Mouse (Mus musculus) thymus, adult 18-20 months (tissue): ENCODE results near the gene Zmynd8.

Source experiments
- DNase-seq, 2 experiments: peaks; one replicate each; pipeline ENCODE4 v3.0.0; 2022; ENCODE audit warnings: mixed read lengths in 2 of 2

Zmynd8 gene

DNA sequence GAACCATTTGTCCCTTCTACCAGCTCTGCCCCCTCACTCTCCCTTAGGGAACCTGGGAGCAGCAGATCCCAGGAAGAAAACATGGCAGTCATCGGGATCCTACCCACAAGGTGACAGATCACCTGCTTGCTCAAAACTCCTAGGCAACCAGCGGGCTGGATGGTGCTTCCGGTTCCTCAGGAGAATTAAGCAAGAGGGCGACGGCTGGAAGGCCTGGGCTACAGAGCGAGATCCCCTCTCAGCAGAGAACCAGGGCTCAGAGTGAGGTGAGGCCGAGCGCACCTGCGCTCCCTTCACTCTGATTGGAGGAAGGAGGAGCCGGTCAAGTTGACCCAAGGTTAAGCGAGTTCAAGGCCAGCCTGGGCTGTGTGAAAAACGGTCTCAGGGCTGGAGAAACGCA lies 2.6 kb downstream of the Zmynd8 start:
- no peak for DNase-seq

DNA sequence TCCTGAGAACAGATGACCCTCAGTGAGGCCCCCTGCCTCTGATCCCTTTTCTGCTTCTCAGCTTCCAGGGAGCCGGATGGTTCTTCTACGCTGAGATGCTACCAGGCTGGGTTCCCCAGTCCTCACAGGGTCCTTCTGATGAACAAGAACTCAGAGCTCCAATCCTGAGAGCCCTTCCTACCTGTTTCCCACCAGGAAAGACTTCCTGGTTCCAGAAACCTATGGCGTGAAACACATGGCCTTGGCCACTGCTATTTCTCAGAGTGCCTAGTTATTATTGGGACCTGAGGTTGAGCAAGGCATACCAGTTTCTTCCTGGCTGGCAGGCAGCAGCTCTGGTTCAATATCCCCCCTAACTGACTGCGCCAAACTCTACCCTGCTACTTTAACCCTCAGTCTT lies 3.1 kb downstream of the Zmynd8 start:
- no peak for DNase-seq

DNA sequence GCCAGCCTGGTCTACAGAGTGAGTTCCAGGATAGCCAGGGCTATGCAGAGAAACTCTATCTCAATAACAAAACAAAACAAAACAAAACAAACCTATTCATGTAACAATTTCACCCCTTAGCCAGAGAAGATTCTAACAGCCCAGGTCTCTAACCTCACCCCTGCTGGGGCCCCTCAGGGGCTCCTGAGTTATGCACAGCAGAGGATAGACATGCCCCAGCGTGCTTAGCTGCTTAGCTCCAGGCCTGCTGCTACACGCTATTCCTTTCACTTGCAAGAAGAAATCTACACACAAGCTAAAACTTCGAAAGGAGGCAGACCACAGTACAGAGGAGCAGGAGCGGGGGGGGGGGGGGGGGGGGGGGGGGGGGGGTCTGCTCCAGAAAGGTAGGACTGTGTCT lies 4.3 kb downstream of the Zmynd8 start:
- no peak for DNase-seq

DNA sequence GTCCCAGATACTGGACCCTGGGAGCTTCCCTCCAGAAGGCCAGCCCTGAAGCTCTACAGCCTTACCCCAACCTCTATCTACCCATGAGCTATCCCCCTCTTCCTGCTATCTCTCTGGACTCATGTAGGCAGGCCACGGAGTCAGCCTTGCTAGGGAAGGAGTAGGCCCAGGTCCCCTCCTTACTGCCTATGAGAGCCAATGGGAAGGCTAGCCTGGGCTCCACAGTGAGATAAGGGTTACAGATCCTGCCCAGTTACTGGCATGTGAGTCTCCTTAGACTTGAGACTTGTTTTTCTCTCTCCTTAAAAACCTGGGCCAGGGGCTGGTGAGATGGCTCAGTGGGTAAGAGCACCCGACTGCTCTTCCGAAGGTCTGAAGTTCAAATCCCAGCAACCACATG lies 5.6 kb downstream of the Zmynd8 start:
- DNase-seq = no peak

DNA sequence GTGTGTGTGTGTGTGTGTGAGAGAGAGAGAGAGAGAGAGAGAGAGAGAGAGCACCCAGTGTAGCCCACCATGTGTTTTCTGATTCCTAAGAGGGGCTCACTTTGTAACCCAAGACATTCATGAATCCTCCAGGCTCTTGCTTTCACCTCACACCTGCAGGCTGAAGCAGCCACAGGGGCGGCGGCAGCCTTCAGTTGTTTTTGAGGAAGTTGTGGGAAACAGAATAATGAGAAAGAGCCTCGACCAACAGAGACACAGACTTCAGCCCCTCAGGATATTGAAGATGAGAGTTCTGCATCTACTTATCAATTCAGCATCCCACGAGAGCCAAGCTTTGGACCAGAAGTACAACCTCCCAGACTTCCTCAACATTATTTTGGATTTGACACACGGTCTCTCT lies 6.2 kb downstream of the Zmynd8 start:
- no peak for DNase-seq

DNA sequence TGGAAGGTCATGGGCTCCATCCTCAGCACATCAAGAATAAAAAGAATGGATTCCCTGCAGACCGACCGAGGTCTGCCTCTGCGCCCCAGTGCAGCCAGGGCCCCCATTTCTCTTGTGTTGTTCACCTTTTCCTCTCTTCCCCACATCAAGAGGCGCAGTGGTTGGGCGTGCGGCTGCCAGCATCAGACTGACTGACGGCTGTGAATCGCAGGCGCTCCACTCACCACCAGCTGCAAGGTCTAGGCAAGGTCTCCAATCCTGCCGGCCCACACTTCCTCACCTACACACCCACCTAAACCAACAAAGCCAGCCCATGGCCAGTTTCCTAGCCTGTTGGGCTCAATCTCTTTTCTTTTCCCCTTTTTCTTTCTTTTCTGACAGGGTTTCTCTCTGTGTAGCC lies 8.4 kb downstream of the Zmynd8 start:
- DNase-seq = peak; percentile 71 to 80

DNA sequence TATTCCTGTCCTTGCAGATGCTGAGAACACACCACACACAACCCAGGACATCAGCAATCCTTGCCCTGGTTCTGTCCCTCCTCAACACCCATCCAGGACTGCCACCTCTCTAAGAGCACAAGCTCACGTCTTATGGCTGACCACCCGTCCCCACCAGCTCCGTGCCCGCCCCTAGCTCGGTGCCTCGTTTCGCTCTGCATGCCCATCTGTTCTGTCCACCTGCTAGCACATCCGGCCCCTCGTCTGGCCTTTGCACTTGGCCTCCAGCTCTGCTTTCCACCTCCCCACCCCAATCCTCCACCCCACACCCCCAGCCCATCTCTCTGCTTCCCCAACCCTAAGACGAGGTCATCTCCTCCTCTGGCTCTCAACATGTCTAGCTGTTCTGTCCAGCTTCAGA lies 8.9 kb downstream of the Zmynd8 start:
- DNase-seq = no peak

DNA sequence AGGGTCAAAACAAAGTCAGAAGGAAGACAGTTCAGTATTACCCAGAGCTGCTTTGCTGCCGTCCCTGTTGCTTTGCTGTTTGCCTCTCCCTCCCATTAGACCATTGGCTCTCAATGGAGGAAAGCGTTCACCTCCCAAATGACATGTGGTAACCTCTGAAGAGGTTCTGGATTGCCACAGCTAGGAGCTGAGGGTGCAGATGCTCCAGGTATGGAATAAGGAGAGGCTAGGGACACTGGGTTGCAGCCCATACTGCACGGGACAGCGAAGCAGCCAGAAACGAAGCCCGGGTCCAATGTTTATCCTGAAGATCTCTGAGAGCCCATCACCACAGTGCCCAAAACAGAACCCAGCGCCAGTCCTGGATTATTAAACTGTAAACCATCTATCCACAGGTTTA lies 9.6 kb downstream of the Zmynd8 start:
- DNase-seq = no peak

DNA sequence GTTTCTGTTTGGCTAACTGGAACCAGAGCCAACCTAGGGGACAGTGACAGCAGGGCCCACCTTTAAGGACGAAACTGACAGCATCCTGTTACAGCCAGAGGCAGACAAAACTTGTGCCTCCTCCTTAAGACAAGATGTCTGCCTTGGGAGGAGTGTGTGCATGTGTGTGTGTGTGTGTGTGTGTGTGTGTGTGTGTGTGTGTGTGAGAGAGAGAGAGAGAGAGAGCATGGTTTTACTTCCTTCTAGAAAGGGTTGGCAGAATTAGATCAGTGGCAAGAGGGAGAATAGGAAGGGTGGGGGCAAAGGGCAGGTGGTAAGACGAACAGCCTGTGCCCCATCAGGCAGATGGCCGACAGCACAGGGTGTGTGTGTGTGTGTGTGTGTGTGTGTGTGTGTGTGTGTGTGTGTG lies 10.0 kb downstream of the Zmynd8 start:
- DNase-seq = no peak

DNA sequence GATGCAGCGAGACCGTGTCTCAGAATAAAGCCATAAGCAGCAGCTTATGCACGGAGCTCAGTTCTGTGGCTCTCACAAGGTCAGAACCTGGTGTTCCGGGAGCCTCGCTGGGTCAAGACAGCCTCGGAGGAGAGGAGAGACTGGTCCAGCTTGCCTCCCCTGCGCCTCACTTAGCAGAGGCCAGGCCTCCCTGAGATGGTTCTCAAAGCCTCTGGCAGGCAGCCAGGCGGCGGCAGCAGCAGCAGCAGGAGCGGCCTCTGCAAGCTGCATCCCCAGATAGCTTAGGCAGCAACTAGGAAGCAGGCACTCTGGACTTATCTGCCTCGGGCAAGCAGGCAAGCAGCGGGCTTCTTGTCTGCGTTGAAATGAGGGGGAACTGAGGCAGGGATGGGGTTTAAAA lies 10.4 kb downstream of the Zmynd8 start:
- DNase-seq = peak in 1 of 2 experiments; percentile 22

DNA sequence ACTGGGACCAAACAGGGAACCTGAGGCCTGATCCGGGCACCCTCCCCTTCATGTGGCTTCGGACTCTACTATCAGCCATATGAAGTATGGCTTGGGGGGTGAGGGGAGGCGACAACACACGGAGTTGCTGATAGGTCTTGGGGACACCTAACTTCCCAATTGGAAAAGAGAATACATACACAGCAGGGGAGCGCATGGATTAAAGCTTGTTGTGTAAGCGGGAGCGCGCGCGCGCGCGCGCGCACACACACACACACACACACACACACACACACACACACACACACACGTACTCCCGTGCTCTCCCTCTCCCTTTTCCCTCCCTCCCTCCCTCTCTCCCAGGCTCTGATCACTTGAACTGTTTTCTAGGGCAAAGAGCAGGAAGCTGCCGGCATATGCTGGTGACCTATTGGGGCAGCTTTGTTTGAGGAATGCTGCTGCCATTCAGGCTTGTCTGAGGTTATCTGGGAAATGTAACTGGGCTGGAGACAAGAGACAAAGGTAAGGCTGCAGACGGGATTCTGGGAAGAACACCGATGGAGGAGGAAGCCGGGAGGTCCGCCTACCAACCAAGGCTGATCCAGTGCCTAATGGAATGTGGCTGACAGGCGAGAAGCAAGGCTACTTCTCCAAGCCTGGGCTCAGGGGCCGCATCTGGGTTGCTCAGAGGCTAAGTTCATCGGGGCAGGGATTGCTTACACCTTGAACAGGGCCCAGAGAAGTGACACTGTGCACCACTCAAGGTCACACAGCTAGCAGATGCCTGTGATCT lies 11.8 kb downstream of the Zmynd8 start:
- DNase-seq = no peak

DNA sequence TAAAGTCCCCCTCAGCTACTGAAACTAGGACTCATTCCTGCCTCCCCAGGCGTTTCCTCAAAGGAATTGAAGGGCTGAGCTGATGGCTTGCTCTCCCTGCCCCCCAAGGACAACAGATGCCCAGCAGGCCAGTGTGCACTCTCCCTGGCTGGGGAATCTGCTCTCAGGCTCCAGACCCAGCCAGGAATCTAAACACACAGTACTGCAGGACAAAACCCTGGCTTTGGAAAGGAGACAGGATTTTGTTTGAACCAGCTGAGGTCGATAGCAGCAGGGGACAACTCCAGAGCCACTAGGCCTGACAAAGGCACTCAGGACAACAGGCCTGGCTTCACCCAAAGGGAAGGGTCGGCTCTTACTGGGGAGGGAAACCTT lies 12.3 kb downstream of the Zmynd8 start:
- no peak for DNase-seq

DNA sequence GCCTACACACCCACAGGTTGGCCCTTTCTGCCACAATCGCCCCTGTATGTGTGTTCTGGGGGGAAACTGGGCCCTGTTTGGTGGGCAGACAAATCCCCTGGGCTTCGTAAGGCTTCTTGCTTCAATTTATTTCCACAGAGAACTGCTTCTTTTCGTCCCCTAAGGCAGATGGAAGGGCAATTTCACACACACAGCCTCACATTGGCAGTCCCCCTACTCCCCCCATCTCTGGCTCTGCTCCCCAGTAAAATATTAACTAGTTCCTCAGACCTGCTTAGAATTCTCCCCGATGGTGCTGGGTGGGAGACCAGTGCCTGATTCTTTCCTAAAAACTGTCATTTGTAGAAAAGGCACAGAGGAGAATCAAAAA lies 12.9 kb downstream of the Zmynd8 start:
- DNase-seq = no peak

DNA sequence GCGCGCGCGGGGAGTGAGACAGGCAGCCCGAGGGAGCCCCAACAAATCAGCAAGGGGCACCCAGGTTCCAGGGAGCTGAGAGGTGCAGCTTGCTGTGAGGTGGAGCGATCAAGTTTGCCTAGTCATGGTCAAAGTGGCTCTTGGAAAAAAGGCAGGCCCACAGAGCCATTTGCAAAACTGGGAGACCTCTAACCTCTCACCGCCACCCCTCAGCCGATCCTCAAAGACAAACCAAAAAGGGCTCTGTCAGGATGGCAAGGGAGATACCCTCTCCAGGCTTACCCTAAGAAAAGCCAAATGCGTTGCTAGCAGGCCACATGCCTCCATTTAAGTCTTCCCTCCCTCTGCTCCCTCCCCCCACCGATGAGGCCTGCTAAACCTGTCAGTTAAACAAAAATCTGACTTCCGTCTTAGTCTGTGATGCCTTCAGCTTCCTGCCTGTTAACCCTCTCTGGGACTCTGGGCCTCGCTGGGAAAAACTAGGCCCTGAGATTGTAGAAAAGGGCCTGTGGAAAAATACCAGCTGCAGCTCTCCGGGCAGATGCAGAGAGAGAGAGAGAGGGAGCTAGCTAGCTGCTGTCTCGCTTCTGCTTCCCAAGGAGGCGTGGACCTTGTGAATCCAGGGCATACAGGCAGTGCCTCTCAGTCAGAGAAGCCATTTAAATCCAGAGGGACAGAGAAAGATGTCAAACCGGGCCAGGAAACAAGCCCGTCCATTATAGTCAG lies 13.4 kb downstream of the Zmynd8 start:
- peak; percentile 49 to 72 for DNase-seq

DNA sequence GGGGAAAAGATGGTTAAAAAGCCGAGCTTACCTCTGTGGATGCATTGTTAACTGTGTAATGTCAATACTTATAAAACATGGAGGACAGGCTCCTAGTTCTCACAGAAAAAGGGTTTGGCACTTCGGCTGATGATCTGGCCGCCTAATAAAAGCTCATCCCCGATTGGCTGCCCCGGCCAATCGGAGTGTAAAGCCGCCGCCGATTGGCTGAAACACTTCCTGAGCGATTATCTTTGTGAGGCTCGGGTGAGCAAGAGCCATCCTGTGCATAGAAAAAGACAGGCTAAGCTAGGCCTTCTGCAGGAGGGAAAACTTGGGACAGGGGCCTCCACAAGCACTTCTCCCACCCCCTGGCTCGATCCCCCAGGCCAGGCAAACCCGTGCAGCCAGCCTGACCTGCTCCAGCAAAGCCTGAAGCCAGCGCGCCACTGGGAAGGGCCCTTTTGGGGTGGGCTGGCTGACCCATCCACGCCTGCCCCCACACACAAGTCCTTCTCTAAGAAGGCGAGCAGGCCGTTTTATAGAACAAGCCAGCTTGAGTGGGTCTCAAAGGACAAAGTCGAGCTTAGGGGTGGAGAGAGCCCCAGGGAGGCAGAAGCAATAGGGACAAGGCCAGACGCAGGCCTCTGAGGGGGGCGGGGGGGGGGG lies 14.1 kb downstream of the Zmynd8 start:
- peak; percentile 84 to 93 for DNase-seq

DNA sequence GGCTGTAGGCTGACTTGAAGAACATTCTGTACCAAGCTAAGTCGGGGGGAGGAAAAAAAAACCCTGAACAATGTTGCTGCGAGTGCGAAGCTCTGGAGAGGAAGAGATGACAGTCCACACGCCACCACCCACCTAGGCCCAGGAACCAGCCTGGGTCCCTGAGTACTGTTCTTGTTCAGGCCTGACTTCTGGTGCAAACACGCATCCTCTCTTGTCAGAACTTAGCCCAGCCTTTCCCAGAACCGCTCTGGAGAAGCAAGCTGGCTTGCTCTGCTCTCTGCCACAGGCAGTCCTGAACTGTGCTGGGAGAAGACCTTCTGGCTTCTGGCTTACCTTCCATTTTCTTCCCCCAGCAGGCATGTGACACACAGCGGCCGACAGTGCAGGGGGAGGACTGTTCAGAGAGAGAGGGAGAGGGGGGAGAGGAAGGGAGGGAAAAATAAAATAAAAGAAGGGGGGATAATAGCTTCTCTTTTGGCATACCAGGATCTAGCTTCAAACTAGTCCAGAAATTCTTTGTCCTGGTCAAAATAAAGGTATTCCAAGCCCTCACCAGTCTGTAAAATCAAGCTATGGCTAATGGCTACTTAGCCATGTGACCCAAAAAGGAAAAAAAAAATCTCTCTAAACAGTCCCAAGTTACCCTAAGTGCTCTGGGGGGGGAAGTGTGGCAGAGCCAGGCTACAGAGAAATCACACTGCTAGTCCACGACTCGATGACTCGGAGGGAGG lies 14.8 kb downstream of the Zmynd8 start:
- DNase-seq = peak in 1 of 2 experiments; percentile 56

DNA sequence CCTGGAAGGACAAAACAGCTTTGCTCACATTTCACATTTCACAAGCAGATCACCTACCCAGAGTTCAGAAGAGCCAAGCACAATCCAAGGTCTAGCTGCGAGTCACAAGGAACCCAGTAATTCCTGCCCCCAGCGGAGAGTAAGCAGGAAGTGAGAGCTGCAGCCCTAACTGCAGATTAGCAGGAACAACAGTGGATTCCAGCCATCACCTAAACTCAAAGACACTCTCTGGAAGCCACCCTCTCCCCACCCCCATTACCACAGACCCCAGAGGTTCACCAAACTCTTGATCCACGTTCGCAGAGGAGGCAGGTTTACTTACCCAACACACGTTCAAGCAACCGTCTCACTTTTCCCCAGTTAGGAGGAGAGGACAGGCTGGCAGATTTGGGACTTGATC lies 15.8 kb downstream of the Zmynd8 start:
- no peak for DNase-seq

DNA sequence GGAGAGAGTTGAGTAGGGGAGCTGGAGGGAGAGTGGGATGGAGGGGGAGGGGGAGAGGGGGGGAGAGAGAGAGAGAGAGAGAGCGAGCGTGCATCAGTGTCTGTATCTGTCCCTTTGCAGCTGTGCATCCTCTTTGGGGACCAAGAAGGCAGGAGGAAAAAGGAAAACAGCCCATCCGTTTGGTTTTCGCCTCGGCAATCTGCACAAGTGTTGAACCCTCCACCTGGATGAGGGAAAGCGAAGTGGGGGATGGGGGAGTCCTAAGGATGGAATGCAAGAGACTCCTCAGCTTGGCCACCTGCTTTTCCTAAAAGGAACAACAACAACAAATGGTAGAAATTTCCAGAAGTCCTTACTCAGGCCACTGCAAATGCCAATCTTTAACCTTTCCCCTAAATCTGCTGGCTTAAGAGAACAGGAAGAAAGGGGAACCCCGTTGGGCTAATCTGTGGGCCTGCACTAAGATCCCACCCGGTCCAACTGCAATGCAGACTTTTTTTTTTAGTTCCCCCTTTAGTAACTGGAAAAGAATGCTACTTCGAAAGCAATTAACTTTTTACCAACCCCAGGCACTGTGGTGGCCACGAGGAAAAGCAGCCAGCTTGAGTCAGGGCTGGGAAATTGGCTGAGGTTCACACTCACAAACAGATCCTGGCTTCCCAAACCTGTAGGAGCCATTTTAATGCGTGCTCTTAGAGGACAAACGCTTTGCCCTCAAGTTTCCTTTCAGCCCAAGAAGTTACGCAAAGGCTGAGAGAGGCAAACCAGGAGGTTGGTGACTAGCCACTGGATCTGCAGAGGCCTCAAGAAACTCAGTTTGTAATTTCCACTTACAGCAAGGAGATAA lies 17.0 kb downstream of the Zmynd8 start:
- no peak for DNase-seq

DNA sequence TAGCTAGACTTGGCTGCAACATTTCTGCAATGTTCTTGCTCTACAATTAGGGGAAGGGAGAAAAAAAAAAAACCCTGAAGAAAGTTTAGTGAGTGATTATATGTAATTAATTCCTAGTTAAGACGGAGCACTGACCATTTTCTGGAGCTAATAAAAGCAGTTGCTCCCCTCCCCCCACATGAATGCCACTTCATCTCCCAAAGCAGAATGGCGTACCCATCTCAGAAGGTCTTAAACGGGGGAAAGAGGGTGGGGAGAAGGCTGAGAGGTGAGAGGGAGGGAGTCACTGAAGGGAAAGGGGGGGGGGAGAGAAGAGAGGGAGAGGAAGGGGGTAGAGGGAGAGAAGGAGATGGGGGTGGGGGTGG lies 17.6 kb downstream of the Zmynd8 start:
- no peak for DNase-seq

DNA sequence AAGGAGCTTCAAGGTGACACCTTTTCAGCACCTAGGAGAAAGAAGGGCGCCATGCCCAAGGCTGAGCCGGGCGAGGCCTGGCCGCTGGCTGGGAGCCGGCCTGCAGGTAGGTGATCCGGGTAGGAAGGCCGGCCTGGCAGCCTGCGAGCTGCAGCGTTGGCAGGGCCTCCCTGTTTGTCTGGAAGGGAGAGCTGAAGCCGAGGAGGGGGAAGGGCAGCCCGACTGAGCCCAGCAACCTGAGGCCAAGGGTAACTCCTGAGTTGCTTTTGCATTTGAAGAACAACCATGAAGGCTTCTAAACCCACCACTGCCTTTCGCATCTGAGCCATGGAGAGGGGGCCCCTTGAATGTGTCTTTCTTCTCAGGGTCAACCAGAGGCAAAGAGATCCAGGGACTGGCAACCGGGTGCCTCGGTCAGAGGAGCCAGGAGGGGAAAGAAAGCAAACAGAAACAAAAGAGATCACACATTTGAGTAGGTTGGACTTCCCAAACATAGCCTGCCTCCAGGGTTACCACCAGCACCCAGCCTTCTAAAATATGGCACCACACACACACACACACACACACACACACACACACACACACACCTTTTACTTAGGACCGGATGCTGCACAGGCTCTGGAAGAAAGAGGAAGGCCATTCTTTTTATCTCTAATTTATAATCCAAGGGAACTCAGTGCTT lies 18.2 kb downstream of the Zmynd8 start:
- DNase-seq = no peak

DNA sequence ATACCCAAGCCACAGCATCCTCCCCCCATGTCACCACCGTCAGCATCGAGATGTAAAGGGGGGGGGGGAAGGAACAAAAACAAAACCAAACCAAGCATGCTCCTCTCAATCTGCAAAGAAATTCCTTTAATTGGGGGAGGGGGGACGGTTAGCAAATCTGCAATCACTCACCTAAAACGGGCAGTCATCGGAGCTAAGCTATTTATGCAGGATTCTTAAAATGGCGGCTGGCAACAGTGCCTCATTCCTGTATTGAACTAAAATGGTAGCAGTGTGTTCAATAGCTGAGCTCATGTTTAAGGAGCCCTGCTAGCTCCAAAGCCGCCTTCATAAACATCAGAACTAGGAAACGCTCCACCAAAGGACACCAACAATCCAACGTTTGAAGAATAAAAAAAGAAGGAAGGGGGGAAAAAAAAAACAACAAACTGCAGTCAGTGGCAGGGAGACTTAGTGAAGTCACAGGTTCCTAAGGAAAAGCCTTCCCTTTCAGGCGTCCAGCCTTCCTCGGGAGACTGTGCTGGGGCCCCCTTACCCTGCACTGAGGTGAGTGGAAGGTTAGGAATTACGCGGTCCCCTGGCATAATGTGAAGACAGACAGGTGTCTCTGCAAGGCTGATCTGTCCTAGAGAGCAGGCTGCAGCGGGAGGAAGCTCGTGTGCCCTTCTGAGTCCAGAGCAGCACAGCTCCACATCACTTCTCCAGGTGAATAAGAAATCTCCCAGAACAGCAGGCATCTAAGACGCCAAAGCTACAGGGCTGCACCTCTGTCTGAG lies 19.2 kb downstream of the Zmynd8 start:
- DNase-seq = no peak
